Mouse (Mus musculus) liver, embryonic 14.5 days (tissue): Measurements from ENCODE around the gene Ankrd44. TPM values are rescaled to one million over a fixed set of nuclear protein-coding genes. Genes with fewer than 3 reads are reported as not detected.

Source experiments
- ATAC-seq: fragments of 200-750 bp; cut with Nextera tagmentation; 2 replicates; pipeline ENCODE4 v1.8.0; 2017; ENCODE audit warnings: moderate number of reproducible peaks, mild to moderate bottlenecking, moderate library complexity; ENCODE audit not compliant: insufficient read depth
- DNase-seq, 3 experiments: peaks; one replicate each; pipeline ENCODE4 v3.0.0-alpha.2; 2012 to 2013; ENCODE audit warnings: low read depth in 3 of 3, low spot score in 3 of 3
- H3K27ac ChIP-seq: fragments of 300-500 bp; sonication (generic); 2 replicates; pipeline ENCODE4 v1.5.1; 2014; ENCODE audit warnings: moderate library complexity, mild to moderate bottlenecking, control low read depth, inconsistent platforms
- H3K27me3 ChIP-seq: fragments of 300-500 bp; sonication (generic); 2 replicates; pipeline ENCODE4 v1.6.1; 2014; ENCODE audit warnings: mild to moderate bottlenecking, low read length, moderate library complexity; ENCODE audit not compliant: control insufficient read depth, insufficient read depth
- H3K36me3 ChIP-seq: fragments of 300-500 bp; sonication (generic); replicated peaks from 2 replicates; pipeline ENCODE4 v1.6.1; 2014; ENCODE audit warnings: low read depth; ENCODE audit not compliant: control insufficient read depth, insufficient read depth
- H3K4me1 ChIP-seq, 2 experiments: fragments of 200-500 bp in 1 of 2; fragments of 300-500 bp in 1 of 2; sonication (generic) in 1 of 2; replicated peaks; 2 replicates each; pipeline ENCODE4 v1.6.1; 2012 to 2014; ENCODE audit warnings: antibody characterized with exemption in 1 of 2, inconsistent platforms in 1 of 2, low read length in 1 of 2; ENCODE audit not compliant: control insufficient read depth in 2 of 2, insufficient read depth in 2 of 2
- H3K4me2 ChIP-seq: fragments of 300-500 bp; sonication (generic); 2 replicates; pipeline ENCODE4 v1.6.1; 2014; ENCODE audit warnings: low read depth, mild to moderate bottlenecking, control low read depth, moderate library complexity
- H3K4me3 ChIP-seq, 2 experiments: fragments of 200-500 bp in 1 of 2; fragments of 300-500 bp in 1 of 2; sonication (generic) in 1 of 2; 2 replicates each; pipeline ENCODE4 v1.5.1; 2012 to 2014; ENCODE audit warnings: low read depth in 2 of 2, low read length in 2 of 2, mild to moderate bottlenecking in 2 of 2, control low read depth in 1 of 2, inconsistent platforms in 1 of 2, moderate library complexity in 1 of 2; ENCODE audit not compliant: insufficient read depth in 1 of 2
- H3K9ac ChIP-seq: fragments of 300-500 bp; sonication (generic); replicated peaks from 2 replicates; pipeline ENCODE4 v1.6.1; 2014; ENCODE audit warnings: mild to moderate bottlenecking, control low read depth, moderate library complexity
- H3K9me3 ChIP-seq: fragments of 300-500 bp; sonication (generic); 2 replicates; pipeline ENCODE4 v1.6.1; 2016; ENCODE audit warnings: low read length, mixed read lengths; ENCODE audit not compliant: control insufficient read depth
- CTCF ChIP-seq: IDR thresholded peaks from 2 replicates; pipeline ENCODE4 v1.5.1; 2016; ENCODE audit warnings: antibody characterized with exemption, low read depth, control low read depth
- EP300 ChIP-seq: IDR thresholded peaks from 2 replicates; pipeline ENCODE4 v1.6.1; 2016; ENCODE audit warnings: antibody characterized with exemption, low read depth
- WGBS: fragments of 180-500 bp; shearing (Covaris S2); extraction: QIAGEN DNeasy Blood & Tissue Kit; methylation state at CpG from one replicate; pipeline ENCODE4 v1.1.7; 2014; ENCODE audit not compliant: insufficient replicate concordance; 5-methylcytosine and 5-hydroxymethylcytosine counted together
- polyA plus RNA-seq, 2 experiments: library from polyadenylated mRNA; depleted of rRNA in 1 of 2; stranded (reverse) in 1 of 2; unstranded in 1 of 2; fragments of >200 nt; fragmentation: Nextera tagmentation in 1 of 2; extraction: Ambion mirVana in 1 of 2; gene quantifications; 2 replicates each; pipeline versions ENCODE4 v1.2.1 to v1.2.3; 2012 to 2014

The Ankrd44 gene
- polyA plus RNA-seq, 2 experiments, result 4.2 to 6.1 TPM

DNA sequence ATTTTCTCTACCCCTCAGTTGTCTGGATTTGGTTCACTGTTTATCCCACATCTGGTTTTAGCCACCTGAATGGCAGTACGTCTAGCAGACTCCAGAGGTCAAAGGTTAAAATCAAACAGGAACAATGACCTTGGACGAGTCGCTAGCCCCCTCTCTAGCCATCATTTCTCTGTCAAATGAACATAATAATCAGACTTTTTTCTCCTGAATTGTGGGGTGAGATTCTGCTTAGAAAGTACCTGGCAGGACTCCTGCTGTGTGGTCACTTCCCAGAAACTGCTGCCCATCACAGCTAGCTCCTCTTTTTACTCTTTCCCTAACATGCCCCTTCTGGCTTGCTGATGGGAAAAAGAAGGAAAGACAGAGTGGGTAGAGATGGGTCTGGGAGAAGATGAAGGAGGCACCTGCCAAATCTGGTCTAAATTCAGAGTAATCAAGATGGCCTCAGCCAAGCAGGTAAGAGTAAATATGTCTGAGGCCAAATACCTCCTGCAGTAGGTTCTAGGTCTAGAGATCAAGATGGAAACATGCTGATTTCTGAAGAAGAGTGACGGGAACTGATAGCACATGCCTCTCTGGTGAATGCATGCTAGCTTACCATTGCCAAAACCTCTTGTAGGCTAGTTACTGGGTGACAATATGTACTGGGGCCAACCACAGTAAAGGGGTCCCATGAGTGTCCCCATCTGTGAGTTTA, 117.6 kb downstream of the Ankrd44 start:
- no peaks in the 10 kb centered on the region for H3K36me3 ChIP-seq
- 58% methylated on average over 4 of the region's 4 CpGs for WGBS
- H3K9me3 ChIP-seq, result no peaks in the 10 kb centered on the region
- DNase-seq (no peak), ATAC-seq (no peak)
- TF ChIP-seq CTCF, result no peak
- TF ChIP-seq EP300, result no peak
- peaks cover 0 to 5% of the 10 kb centered on the region in 2 experiments; a peak in 2 of 4 replicates for H3K4me1 ChIP-seq
- no peak overlapping the region for H3K9ac ChIP-seq
- H3K27me3 ChIP-seq, result no peaks in the 10 kb centered on the region
- no peak overlapping the region for H3K27ac ChIP-seq
- no peak overlapping the region for H3K4me3 ChIP-seq
- no peak overlapping the region for H3K4me2 ChIP-seq

DNA sequence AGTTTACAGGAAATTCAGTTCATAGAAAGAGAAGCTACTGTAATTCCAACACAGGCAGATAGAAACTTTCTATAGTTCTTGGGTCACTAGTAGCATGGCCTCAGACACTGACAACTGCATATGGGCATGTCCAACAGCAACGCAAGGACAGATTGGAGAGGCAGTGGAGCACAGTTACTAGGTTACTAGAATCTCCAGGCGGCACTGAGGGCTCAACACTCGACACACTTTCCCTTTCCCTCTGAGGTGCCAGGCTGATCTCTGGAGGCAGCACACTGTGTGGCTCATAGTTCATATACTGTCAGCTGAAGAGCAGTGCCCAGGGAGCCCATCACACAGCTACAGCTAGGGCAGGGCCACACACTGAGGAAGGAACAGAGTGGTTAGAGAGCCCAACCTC, 118.4 kb downstream of the Ankrd44 start:
- Histone ChIP-seq H3K27ac (no peak overlapping the region), H3K9me3 (no peaks in the 10 kb centered on the region), H3K9ac (no peak overlapping the region), H3K4me2 (no peak overlapping the region), H3K4me3 (no peak overlapping the region), H3K27me3 (no peaks in the 10 kb centered on the region), H3K36me3 (no peaks in the 10 kb centered on the region), H3K4me1 (peaks cover 0 to 5% of the 10 kb centered on the region in 2 experiments; a peak in 2 of 4 replicates)
- 59% methylated on average over 3 of the region's 3 CpGs for WGBS
- TF ChIP-seq CTCF (no peak), EP300 (no peak)
- DNase-seq (no peak), ATAC-seq (no peak)

- ATAC-seq, result no peak
- no peak for DNase-seq
- TF ChIP-seq EP300, result no peak
- no peak for TF ChIP-seq CTCF
- Histone ChIP-seq H3K36me3 (no peaks in the 10 kb centered on the region), H3K9me3 (no peaks in the 10 kb centered on the region), H3K4me1 (peaks cover 0 to 5% of the 10 kb centered on the region in 2 experiments; a peak in 2 of 4 replicates), H3K9ac (no peak overlapping the region), H3K4me3 (no peak overlapping the region), H3K4me2 (no peak overlapping the region), H3K27ac (no peak overlapping the region), H3K27me3 (no peaks in the 10 kb centered on the region)
- 67% methylated on average over 2 of the region's 2 CpGs for WGBS
Measured at GRCm38 (mm10) chr1:54806116-54806850, 119.9 kb downstream of the Ankrd44 start.

GRCm38 (mm10) chr1:54804406-54804805, 121.8 kb downstream of the Ankrd44 start:
- Histone ChIP-seq H3K36me3 (no peaks in the 10 kb centered on the region), H3K4me2 (no peak overlapping the region), H3K4me1 (no peaks in the 10 kb centered on the region), H3K27ac (no peak overlapping the region), H3K9me3 (no peaks in the 10 kb centered on the region), H3K27me3 (no peaks in the 10 kb centered on the region), H3K4me3 (no peak overlapping the region), H3K9ac (no peak overlapping the region)
- no peak for DNase-seq
- 63% methylated on average over 9 of the region's 9 CpGs for WGBS
- no peak for ATAC-seq
- no peak for TF ChIP-seq EP300

- 71% methylated on average over 11 of the region's 11 CpGs for WGBS
- Histone ChIP-seq H3K4me3 (no peak overlapping the region), H3K9ac (no peak overlapping the region), H3K27me3 (no peaks in the 10 kb centered on the region), H3K4me1 (0 out of 4 replicates have a peak, but pooled peaks cover 0 to under 1% of the 10 kb centered on the region in 2 experiments), H3K27ac (no peak overlapping the region), H3K36me3 (no peaks in the 10 kb centered on the region), H3K9me3 (no peaks in the 10 kb centered on the region), H3K4me2 (no peak overlapping the region)
- ATAC-seq (no peak), DNase-seq (no peak)
- TF ChIP-seq CTCF, result no peak
- no peak for TF ChIP-seq EP300
Measured at GRCm38 (mm10) chr1:54802703-54803102, 123.5 kb downstream of the Ankrd44 start.
